Mouse (Mus musculus): Measurements from ENCODE around the gene Gm20517.

DNA sequence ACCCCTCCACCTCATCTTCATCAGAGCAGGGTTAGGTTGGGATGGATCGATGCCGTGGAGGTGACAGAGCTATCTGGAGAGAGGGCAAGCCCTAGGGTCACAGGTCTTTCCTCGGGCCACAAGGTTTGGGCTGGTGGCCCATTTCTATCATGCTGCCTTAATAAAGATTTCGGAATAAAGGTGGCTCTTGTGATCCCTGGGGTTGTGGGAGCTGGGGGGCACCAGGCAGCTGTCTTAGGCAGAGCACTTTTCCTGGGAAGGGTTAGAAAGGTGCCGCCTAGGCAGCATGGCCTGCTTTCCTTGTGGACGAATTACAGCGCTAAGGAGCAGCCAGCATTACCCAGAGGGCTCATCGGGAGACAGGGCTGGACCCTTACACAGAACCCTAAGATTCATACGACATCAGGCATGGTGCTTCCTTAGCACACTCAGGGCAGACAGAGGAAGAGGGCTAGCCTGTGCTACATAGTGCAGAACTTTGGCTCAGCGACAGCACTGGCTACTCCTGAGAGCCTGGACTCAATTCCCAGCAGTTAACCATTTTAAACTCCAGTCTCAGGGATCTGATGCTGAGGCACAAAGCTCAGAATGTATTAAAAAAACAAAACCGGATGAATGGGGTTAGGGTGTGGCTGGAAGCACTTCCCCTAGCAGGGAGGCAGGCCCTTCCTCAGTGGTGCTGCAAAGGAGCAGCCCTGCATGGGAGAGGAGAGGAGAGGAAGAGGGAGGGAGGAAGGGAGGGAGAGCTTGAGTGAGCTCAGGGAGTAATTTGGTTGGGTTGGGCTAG, 11.7 kb upstream of the Gm20517 start:
- TF ChIP-seq POLR2A (IDR thresholded peaks at IDR 0.05; ENCODE audit: insufficient read depth, low read length), result no peak
- TF ChIP-seq CTCF (IDR thresholded peaks at IDR 0.05; ENCODE audit: low read depth, low read length), result no peak
